Mouse (Mus musculus): Measurements from ENCODE around the gene Mbd5. TPM values are rescaled to one million over a fixed set of nuclear protein-coding genes. Genes with fewer than 3 reads are reported as not detected.

Mbd5 gene
- polyA plus RNA-seq, 1 experiment from 2014 or later = 24.6 TPM

Other genes starting within 250 kb of the Mbd5 start
- gene Acvr2a, start 135.4 kb upstream of the Mbd5 start, polyA plus RNA-seq (2015; fragmentation: Nextera tagmentation; extraction: Ambion mirVana) = 13.5 and 15.6 TPM in 2 replicates
- gene Orc4, start 769 bp downstream of the Mbd5 start, polyA plus RNA-seq (2015; fragmentation: Nextera tagmentation; extraction: Ambion mirVana) = 90.9 and 106 TPM in 2 replicates